Mouse (Mus musculus) forebrain, postnatal 0 days (tissue): ENCODE measurements around the gene Sh2d6. TPM values are rescaled to one million over a fixed set of nuclear protein-coding genes. Genes with fewer than 3 reads are reported as not detected.

ENCODE experiments used
- ATAC-seq: fragments of 200-750 bp; cut with Nextera tagmentation; 2 replicates; pipeline ENCODE4 v1.8.0; 2017; ENCODE audit warnings: mild to moderate bottlenecking, moderate library complexity
- DNase-seq: peaks from one replicate; pipeline ENCODE4 v3.0.0-alpha.2; 2015
- H3K27ac ChIP-seq: fragments of 300-500 bp; sonication (generic); 2 replicates; pipeline ENCODE4 v1.5.1; 2014; ENCODE audit warnings: low read depth, mild to moderate bottlenecking, antibody characterized with exemption, low read length, moderate library complexity, mixed read lengths
- H3K27me3 ChIP-seq: fragments of 300-500 bp; sonication (generic); 2 replicates; pipeline ENCODE4 v1.6.1; 2014; ENCODE audit warnings: mild to moderate bottlenecking, low read length, mixed read lengths; ENCODE audit not compliant: insufficient read depth
- H3K36me3 ChIP-seq: fragments of 300-500 bp; sonication (generic); 2 replicates; pipeline ENCODE4 v1.6.1; 2014; ENCODE audit warnings: mild to moderate bottlenecking, moderate library complexity; ENCODE audit not compliant: insufficient read depth
- H3K4me1 ChIP-seq: fragments of 300-500 bp; sonication (generic); 2 replicates; pipeline ENCODE4 v1.6.1; 2014; ENCODE audit warnings: antibody characterized with exemption; ENCODE audit not compliant: insufficient read depth
- H3K4me2 ChIP-seq: fragments of 300-500 bp; sonication (generic); 2 replicates; pipeline ENCODE4 v1.6.1; 2014; ENCODE audit warnings: low read depth, mild to moderate bottlenecking, moderate library complexity
- H3K4me3 ChIP-seq: fragments of 300-500 bp; sonication (generic); 2 replicates; pipeline ENCODE4 v1.5.1; 2014; ENCODE audit warnings: low read depth, low read length, mixed read lengths
- H3K9ac ChIP-seq: fragments of 300-500 bp; sonication (generic); 2 replicates; pipeline ENCODE4 v1.6.1; 2014; ENCODE audit warnings: mild to moderate bottlenecking
- H3K9me3 ChIP-seq: fragments of 300-500 bp; sonication (generic); 2 replicates; pipeline ENCODE4 v1.6.1; 2016; ENCODE audit warnings: low read length
- CTCF ChIP-seq: sonication (generic); IDR thresholded peaks from 2 replicates; pipeline ENCODE4 v1.5.1; 2016; ENCODE audit warnings: antibody characterized with exemption, control low read depth, low read depth
- WGBS: fragments of 180-500 bp; shearing (Covaris S2); extraction: QIAGEN DNeasy Blood & Tissue Kit; methylation state at CpG from one replicate; pipeline ENCODE4 v1.1.7; 2014; 5-methylcytosine and 5-hydroxymethylcytosine counted together
- polyA plus RNA-seq: library from polyadenylated mRNA; unstranded; fragments of >200 nt; fragmentation: Nextera tagmentation; extraction: Ambion mirVana; gene quantifications from 2 replicates; pipeline ENCODE4 v1.2.1, GENCODE M21; 2015
- total RNA-seq: library from RNA; depleted of rRNA; stranded (reverse); fragments of >200 nt; gene quantifications from 2 replicates; pipeline ENCODE4 v1.2.3, GENCODE M21; 2014

The Sh2d6 gene
- total and polyA plus RNA-seq, 2 experiments from 2014 or later, result 0.24 to 0.47 TPM

- TF ChIP-seq CTCF, result no peak
- 16% methylated on average over 7 of the region's 7 CpGs for WGBS
- Histone ChIP-seq H3K27ac (peak overlapping the region; percentile 88), H3K4me1 (peaks cover 21% of the 10 kb centered on the region), H3K4me2 (peak overlapping the region; percentile 46), H3K9ac (peak overlapping the region; percentile 49), H3K9me3 (no peaks in the 10 kb centered on the region), H3K36me3 (no peaks in the 10 kb centered on the region), H3K4me3 (peak overlapping the region; percentile 21; the same call in 1 of the 2 replicates), H3K27me3 (no peaks in the 10 kb centered on the region)
- no peak; the same call in 1 of the 2 replicates for ATAC-seq
- DNase-seq, result no peak
These were observed 8.5 kb downstream of the Sh2d6 start for GRCm38 (mm10) chr6:72513071-72513440.

GRCm38 (mm10) chr6:72512386-72513070 lies 9.0 kb downstream of the Sh2d6 start:
- H3K36me3 ChIP-seq, result no peaks in the 10 kb centered on the region
- H3K4me1 ChIP-seq, result peaks cover 21% of the 10 kb centered on the region
- H3K4me3 ChIP-seq, result peak overlapping the region; percentile 21
- WGBS, result 2% methylated on average over 33 of the region's 33 CpGs
- peak overlapping the region; percentile 88 for H3K27ac ChIP-seq
- no peak for TF ChIP-seq CTCF
- peak; percentile 92 for DNase-seq
- H3K27me3 ChIP-seq, result no peaks in the 10 kb centered on the region
- ATAC-seq, result peak; percentile 92
- H3K9ac ChIP-seq, result peak overlapping the region; percentile 49
- peak overlapping the region; percentile 46 for H3K4me2 ChIP-seq
- no peaks in the 10 kb centered on the region for H3K9me3 ChIP-seq

- H3K27ac ChIP-seq, result no peak overlapping the region
- no peak; the same call in 1 of the 2 replicates for TF ChIP-seq CTCF
- H3K4me2 ChIP-seq, result no peak overlapping the region
- no peaks in the 10 kb centered on the region for H3K27me3 ChIP-seq
- DNase-seq (peak; percentile 41), ATAC-seq (no peak)
- no peak overlapping the region for H3K4me3 ChIP-seq
- H3K9me3 ChIP-seq, result no peaks in the 10 kb centered on the region
- H3K9ac ChIP-seq, result no peak overlapping the region
- WGBS, result 61% methylated on average over 6 of the region's 6 CpGs
- no peaks in the 10 kb centered on the region for H3K36me3 ChIP-seq
- H3K4me1 ChIP-seq, result peaks cover 21% of the 10 kb centered on the region
These were observed 10.7 kb downstream of the Sh2d6 start for GRCm38 (mm10) chr6:72510686-72511421.

- WGBS, result 43% methylated on average over 2 of the region's 2 CpGs
- H3K9ac ChIP-seq, result no peak overlapping the region
- H3K27ac ChIP-seq, result no peak overlapping the region
These were observed 11.6 kb downstream of the Sh2d6 start for GRCm38 (mm10) chr6:72509872-72510435.

GRCm38 (mm10) chr6:72508596-72508995 lies 12.9 kb downstream of the Sh2d6 start:
- DNase-seq, result no peak
- H3K27me3 ChIP-seq, result no peaks in the 10 kb centered on the region
- H3K9me3 ChIP-seq, result no peaks in the 10 kb centered on the region
- peaks cover 21% of the 10 kb centered on the region for H3K4me1 ChIP-seq
- H3K27ac ChIP-seq, result no peak overlapping the region
- no peak overlapping the region for H3K4me3 ChIP-seq
- WGBS, result 79% methylated on average over 4 of the region's 4 CpGs
- no peak overlapping the region for H3K4me2 ChIP-seq
- TF ChIP-seq CTCF, result no peak
- H3K9ac ChIP-seq, result no peak overlapping the region
- H3K36me3 ChIP-seq, result no peaks in the 10 kb centered on the region
- ATAC-seq, result no peak

More at GRCm38 (mm10) chr6:72509872-72510435, 11.6 kb downstream of the Sh2d6 start:
- Histone ChIP-seq H3K4me3 (no peak overlapping the region), H3K4me1 (peaks cover 21% of the 10 kb centered on the region), H3K36me3 (no peaks in the 10 kb centered on the region), H3K9me3 (no peaks in the 10 kb centered on the region), H3K27me3 (no peaks in the 10 kb centered on the region), H3K4me2 (no peak overlapping the region)
- DNase-seq, result no peak
- no peak for ATAC-seq
- no peak for TF ChIP-seq CTCF

GRCm38 (mm10) chr6:72506104-72506503 lies 15.4 kb downstream of the Sh2d6 start:
- H3K9me3 ChIP-seq, result no peaks in the 10 kb centered on the region
- ATAC-seq (no peak), DNase-seq (no peak)
- H3K27me3 ChIP-seq, result no peaks in the 10 kb centered on the region
- H3K36me3 ChIP-seq, result no peaks in the 10 kb centered on the region
- H3K4me3 ChIP-seq, result no peak overlapping the region
- TF ChIP-seq CTCF, result no peak
- H3K27ac ChIP-seq, result no peak overlapping the region
- 0 out of 2 replicates have a peak, but pooled peaks cover 8% of the 10 kb centered on the region for H3K4me1 ChIP-seq
- no peak overlapping the region for H3K4me2 ChIP-seq
- 71% methylated on average over 1 of the region's 1 CpGs for WGBS
- no peak overlapping the region for H3K9ac ChIP-seq

- DNase-seq (no peak), ATAC-seq (no peak)
- H3K27ac ChIP-seq, result no peak overlapping the region
- no peaks in the 10 kb centered on the region for H3K9me3 ChIP-seq
- no peaks in the 10 kb centered on the region for H3K36me3 ChIP-seq
- no peaks in the 10 kb centered on the region for H3K4me1 ChIP-seq
- H3K4me3 ChIP-seq, result no peak overlapping the region
- H3K27me3 ChIP-seq, result no peaks in the 10 kb centered on the region
- no peak overlapping the region for H3K4me2 ChIP-seq
- H3K9ac ChIP-seq, result no peak overlapping the region
- no peak for TF ChIP-seq CTCF
- 67% methylated on average over 2 of the region's 2 CpGs for WGBS
These were observed 17.6 kb downstream of the Sh2d6 start for GRCm38 (mm10) chr6:72503939-72504338.
